Mouse (Mus musculus) embryonic fibroblast, embryonic 13.5 days (primary cell): ENCODE results near the gene Sf3b3. TPM values are rescaled to one million over a fixed set of nuclear protein-coding genes. Genes with fewer than 3 reads are reported as not detected.

Source experiments
- H3K27ac ChIP-seq: 2 replicates; pipeline ENCODE4 v1.5.1; 2012; ENCODE audit warnings: low read length, control low read depth, inconsistent platforms; ENCODE audit not compliant: insufficient read depth
- H3K4me1 ChIP-seq: 2 replicates; pipeline ENCODE4 v1.6.1; 2011; ENCODE audit warnings: low read length; ENCODE audit not compliant: control insufficient read depth, insufficient read depth
- H3K4me3 ChIP-seq: 2 replicates; pipeline ENCODE4 v1.5.1; 2011; ENCODE audit warnings: mild to moderate bottlenecking, control low read depth, low read length; ENCODE audit not compliant: insufficient read depth
- CTCF ChIP-seq: IDR thresholded peaks from 2 replicates; pipeline ENCODE4 v1.5.1; 2011; ENCODE audit warnings: mild to moderate bottlenecking, control low read depth, low read length, moderate library complexity, borderline replicate concordance; ENCODE audit not compliant: insufficient read depth
- POLR2A ChIP-seq: IDR thresholded peaks from 2 replicates; pipeline ENCODE4 v1.6.1; 2011; ENCODE audit warnings: low read depth, mild to moderate bottlenecking, control low read depth, low read length, moderate library complexity
- polyA plus RNA-seq: library from polyadenylated mRNA; stranded (reverse); fragments of >200 nt; gene quantifications from 2 replicates; pipeline ENCODE4 v1.2.4, GENCODE M21; 2011; ENCODE audit warnings: low read depth; ENCODE audit not compliant: missing spikeins, insufficient read length

The Sf3b3 gene
- polyA plus RNA-seq, 1 experiment: 124 TPM

- TF ChIP-seq POLR2A (no peak), CTCF (no peak)
- H3K4me3 ChIP-seq: no peak overlapping the region
- H3K27ac ChIP-seq: peak overlapping the region; percentile 91
- peaks cover 28% of the 10 kb centered on the region for H3K4me1 ChIP-seq
Measured at GRCm38 (mm10) chr8:110808495-110809472, 37.8 kb downstream of the Sf3b3 start.

GRCm38 (mm10) chr8:110806146-110806545, 40.4 kb downstream of the Sf3b3 start:
- no peak overlapping the region for H3K27ac ChIP-seq
- no peak overlapping the region for H3K4me3 ChIP-seq
- TF ChIP-seq CTCF (no peak), POLR2A (no peak)
- peaks cover 24% of the 10 kb centered on the region for H3K4me1 ChIP-seq

DNA sequence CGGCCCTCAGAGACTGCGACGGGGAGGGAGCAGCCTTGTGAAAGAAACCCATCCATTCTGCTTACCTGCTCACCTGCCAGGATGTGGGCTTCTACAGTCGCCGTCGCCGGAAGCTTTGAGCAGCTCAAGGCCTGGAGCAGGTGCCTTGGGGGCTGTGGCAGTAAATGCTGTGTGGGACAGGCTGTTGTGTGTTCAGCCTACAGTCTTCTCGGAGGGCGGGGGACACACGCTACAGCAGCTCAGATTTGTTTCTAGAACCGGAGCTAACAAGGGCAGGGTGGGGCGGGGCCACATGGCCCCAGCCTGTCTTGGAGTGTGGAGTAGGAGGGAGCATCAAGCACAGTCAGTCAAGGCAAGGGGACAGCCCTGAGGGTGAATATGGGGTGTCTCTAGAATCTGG, 40.9 kb downstream of the Sf3b3 start, which contains the start of gene Il34:
Gene Il34 (minus strand): TSS at position 256 of the 400 bp plus-strand sequence.
- Histone ChIP-seq H3K4me1 (peaks cover 20% of the 10 kb centered on the region), H3K4me3 (no peak within 1 kb of the TSS), H3K27ac (no peak within 1 kb of the TSS)
- TF ChIP-seq CTCF (no peak), POLR2A (no peak)

DNA sequence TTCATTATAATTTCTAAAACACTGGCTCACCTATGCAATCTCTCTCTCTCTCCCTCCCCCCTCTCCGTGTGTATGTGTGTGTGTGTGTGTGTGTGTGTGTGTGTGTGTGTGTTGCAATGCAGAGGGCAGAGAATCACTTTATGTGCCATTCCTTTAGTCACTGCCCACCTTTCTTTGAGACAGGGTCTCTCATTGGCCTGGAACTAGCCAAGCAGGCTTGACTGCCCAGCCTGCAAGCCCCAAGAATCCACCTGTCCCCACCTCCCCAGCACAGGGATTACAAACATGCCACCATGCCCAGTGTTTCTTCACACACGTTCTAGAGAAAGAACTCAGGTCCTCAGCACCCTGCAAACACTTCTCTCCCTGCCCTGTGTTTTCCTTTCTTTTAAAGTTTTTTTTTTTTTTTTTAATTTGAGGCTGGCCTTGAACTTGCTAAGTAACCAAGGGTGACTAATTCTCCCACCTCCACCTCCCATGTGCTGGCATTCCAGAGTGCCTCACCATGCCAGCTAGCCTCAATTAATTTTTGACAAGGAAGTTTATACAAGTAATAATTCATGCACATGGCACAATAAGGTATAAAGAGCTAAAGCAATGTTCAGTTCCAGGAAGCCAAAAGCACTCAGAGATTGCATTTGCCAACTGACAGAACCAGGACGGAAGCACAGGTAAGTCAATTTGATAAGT, 41.6 kb downstream of the Sf3b3 start:
- TF ChIP-seq POLR2A: no peak
- no peak for TF ChIP-seq CTCF
- Histone ChIP-seq H3K27ac (no peak overlapping the region), H3K4me1 (peaks cover 16% of the 10 kb centered on the region), H3K4me3 (no peak overlapping the region)

DNA sequence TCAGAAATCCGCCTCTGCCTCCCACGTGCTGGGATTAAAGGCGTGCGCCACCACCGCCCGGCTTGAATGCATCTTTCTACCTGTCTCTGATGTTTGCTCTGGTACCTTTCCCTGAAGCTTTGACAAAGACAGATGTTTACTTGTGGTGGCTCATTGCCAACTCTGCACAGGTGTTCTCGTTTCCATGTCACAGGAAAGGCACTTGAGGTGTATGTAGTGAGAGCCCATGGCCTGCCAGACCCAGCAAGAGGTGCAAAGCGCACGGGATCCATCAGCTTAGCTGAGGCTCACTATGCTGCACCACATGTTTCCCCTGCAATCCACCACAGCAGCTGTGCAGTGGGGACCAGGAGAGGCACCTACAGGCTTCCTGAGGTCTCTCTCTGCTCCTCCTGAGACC, 42.7 kb downstream of the Sf3b3 start:
- no peak overlapping the region for H3K4me3 ChIP-seq
- H3K27ac ChIP-seq: no peak overlapping the region
- TF ChIP-seq CTCF: no peak
- TF ChIP-seq POLR2A: no peak
- peaks cover 6% of the 10 kb centered on the region for H3K4me1 ChIP-seq

DNA sequence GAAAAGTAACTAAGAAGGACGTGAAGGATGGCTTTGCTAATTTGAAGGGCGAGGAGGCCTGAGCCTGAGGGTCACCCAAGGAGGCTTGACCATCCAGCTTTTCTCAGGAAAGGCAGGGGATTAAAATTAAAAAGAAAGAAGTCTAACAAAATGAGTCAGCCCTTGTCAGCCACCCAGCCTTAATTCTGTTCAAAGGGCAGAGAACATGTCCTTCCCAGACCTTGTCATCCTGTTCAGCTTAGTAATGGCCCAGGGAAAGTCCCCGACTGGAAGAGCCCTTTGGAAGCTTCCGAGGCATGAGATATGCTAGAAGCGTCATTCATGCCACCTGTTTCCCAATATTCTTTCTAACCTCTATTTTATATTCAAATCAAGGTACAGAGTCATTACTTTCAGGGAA, 43.6 kb downstream of the Sf3b3 start:
- H3K4me3 ChIP-seq: no peak overlapping the region
- no peak for TF ChIP-seq POLR2A
- no peak for TF ChIP-seq CTCF
- peaks cover 2% of the 10 kb centered on the region; the same call in 1 of the 2 replicates for H3K4me1 ChIP-seq

GRCm38 (mm10) chr8:110797086-110797485, 49.5 kb downstream of the Sf3b3 start:
- Histone ChIP-seq H3K27ac (no peak overlapping the region), H3K4me3 (no peak overlapping the region), H3K4me1 (peaks cover 2% of the 10 kb centered on the region; the same call in 1 of the 2 replicates)
- TF ChIP-seq CTCF: no peak
- no peak for TF ChIP-seq POLR2A

More for the DNA sequence above, 43.6 kb downstream of the Sf3b3 start:
- no peak overlapping the region for H3K27ac ChIP-seq

- H3K4me3 ChIP-seq: no peak overlapping the region
- peaks cover 2% of the 10 kb centered on the region; the same call in 1 of the 2 replicates for H3K4me1 ChIP-seq
- no peak for TF ChIP-seq CTCF
- TF ChIP-seq POLR2A: no peak
- peak overlapping the region; percentile 67 for H3K27ac ChIP-seq
Measured at GRCm38 (mm10) chr8:110794363-110794965, 52.1 kb downstream of the Sf3b3 start.

GRCm38 (mm10) chr8:110793936-110794335, 52.7 kb downstream of the Sf3b3 start:
- Histone ChIP-seq H3K4me3 (no peak overlapping the region), H3K27ac (peak overlapping the region; percentile 21; the same call in 1 of the 2 replicates), H3K4me1 (peaks cover 2% of the 10 kb centered on the region; the same call in 1 of the 2 replicates)
- no peak for TF ChIP-seq POLR2A

GRCm38 (mm10) chr8:110793511-110793910, 53.1 kb downstream of the Sf3b3 start:
- Histone ChIP-seq H3K4me1 (peaks cover 2% of the 10 kb centered on the region; the same call in 1 of the 2 replicates), H3K27ac (peak overlapping the region; percentile 83), H3K4me3 (no peak overlapping the region)
- TF ChIP-seq CTCF (no peak), POLR2A (no peak)
